Mouse (Mus musculus): ENCODE measurements around the gene 4921517D22Rik. TPM values are rescaled to one million over a fixed set of nuclear protein-coding genes. Genes with fewer than 3 reads are reported as not detected.

4921517D22Rik gene
- polyA plus RNA-seq, 1 experiment from 2014 or later = not detected

Other genes starting within 250 kb of the 4921517D22Rik start
- gene Agtpbp1, start 108.9 kb downstream of the 4921517D22Rik start, polyA plus RNA-seq (2015; fragmentation: Nextera tagmentation; extraction: Ambion mirVana) = 12.1 and 12.4 TPM in 2 replicates
- 116 and 120 TPM in 2 replicates for gene Naa35, start 108.8 kb downstream of the 4921517D22Rik start, polyA plus RNA-seq (2015; fragmentation: Nextera tagmentation; extraction: Ambion mirVana)
- 48.0 and 50.7 TPM in 2 replicates for gene Golm1, start 18.3 kb downstream of the 4921517D22Rik start, polyA plus RNA-seq (2015; fragmentation: Nextera tagmentation; extraction: Ambion mirVana)
- not detected in 2 replicates for gene Spata31d1a, start 16.2 kb upstream of the 4921517D22Rik start, polyA plus RNA-seq (2015; fragmentation: Nextera tagmentation; extraction: Ambion mirVana)
- gene Spata31d1b, start 18.2 kb upstream of the 4921517D22Rik start, polyA plus RNA-seq (2015; fragmentation: Nextera tagmentation; extraction: Ambion mirVana) = not detected in 2 replicates
- gene Spata31d1d, start 37.6 kb upstream of the 4921517D22Rik start, polyA plus RNA-seq (2015; fragmentation: Nextera tagmentation; extraction: Ambion mirVana) = not detected in 2 replicates
- gene 1700014D04Rik, start 52.6 kb upstream of the 4921517D22Rik start, polyA plus RNA-seq (2015; fragmentation: Nextera tagmentation; extraction: Ambion mirVana) = 0.06 TPM in 1 of 2 replicates, not detected in the other
- 111 and 116 TPM in 2 replicates for gene Isca1, start 75.7 kb upstream of the 4921517D22Rik start, polyA plus RNA-seq (2015; fragmentation: Nextera tagmentation; extraction: Ambion mirVana)
- not detected in 2 replicates for gene Gm49354, start 88.1 kb upstream of the 4921517D22Rik start, polyA plus RNA-seq (2015; fragmentation: Nextera tagmentation; extraction: Ambion mirVana)
- gene Tut7, start 129.0 kb upstream of the 4921517D22Rik start, polyA plus RNA-seq (2015; fragmentation: Nextera tagmentation; extraction: Ambion mirVana) = 56.4 and 57.4 TPM in 2 replicates